Mouse (Mus musculus): ENCODE data around the gene B130006D01Rik.

DNA sequence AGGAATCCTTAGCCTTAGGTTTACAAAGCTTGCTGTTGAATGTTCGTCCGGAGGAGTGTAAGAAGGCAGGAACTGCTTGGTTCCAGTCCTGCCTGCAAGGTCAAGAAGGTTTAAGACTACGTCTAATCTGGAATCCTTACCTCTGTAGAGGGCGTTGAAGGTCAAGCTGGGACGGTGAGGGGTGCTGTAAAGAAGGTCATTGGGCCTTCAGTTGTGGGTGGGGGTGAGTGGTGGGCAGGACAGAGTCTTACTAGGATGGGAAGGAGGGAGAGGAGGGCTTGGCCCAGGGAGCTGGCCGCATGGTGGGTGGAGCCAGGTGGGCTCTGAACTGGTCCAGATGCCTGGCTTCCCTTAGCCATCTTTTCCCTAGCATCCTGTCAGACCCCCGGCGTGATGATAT lies 48.3 kb downstream of the B130006D01Rik start:
- TF ChIP-seq GATA1 (IDR thresholded peaks at IDR 0.05; ENCODE audit: low read length), result no peak
- no peak for TF ChIP-seq TAL1 (IDR thresholded peaks at IDR 0.05; ENCODE audit: low read length)
